Mouse (Mus musculus): ENCODE data around the gene Bclaf1. TPM values are rescaled to one million over a fixed set of nuclear protein-coding genes. Genes with fewer than 3 reads are reported as not detected.

Gene Bclaf1
- total RNA-seq, 2 experiments from 2014 or later: 59.5 to 64.9 TPM

DNA sequence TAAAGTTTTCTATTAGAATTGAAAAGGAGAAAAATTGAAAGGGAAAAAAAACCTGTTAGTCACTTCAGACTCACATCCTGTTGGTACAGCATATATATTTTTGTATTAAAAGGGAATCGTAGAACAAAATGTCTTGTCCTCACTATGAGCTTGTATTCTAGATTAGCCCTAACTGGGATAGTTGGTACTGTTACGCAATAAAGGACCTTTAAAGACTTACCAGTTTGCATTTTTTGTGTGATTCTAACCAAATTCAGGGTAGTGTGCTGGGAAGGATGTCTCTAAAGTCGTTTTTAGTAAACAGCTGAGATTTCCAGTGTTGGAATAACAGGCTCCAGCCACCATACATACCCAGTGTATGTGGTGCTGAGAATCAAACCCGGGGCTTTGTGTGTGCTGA, 1.7 kb downstream of the Bclaf1 start:
- intact Hi-C loops (cut with DNase I): loop anchor here (2.0 to 10.0 kb wide), 5 partner anchors 23 to 981 kb away; partner anchors contain the start of genes Ahi1, Hbs1l, Ifngr1 and Mtfr2
- DNase-seq: no peak

DNA sequence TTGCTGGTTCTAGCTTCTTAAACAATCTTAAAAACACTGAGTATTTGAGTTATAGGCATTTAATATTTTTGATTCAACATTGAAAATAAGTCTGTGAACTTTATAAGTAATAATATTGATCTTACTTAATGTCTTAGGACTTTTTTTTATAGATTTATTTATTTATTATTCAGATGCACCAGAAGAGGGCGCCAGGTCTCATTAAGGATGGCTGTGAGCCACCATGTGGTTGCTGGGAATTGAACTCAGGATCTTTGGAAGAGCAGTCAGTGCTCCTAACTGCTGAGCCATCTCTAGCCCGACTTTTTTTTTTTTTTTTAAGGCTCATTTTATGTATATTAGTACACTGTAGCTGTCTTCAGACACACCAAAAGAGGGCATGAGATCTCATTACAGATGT, 2.5 kb downstream of the Bclaf1 start:
- intact Hi-C loops (cut with DNase I): loop anchor here (5.0 to 10.0 kb wide), 4 partner anchors 33 to 980 kb away; partner anchors contain the start of genes Ahi1, Hbs1l, Ifngr1 and Mtfr2
- no peak for DNase-seq

DNA sequence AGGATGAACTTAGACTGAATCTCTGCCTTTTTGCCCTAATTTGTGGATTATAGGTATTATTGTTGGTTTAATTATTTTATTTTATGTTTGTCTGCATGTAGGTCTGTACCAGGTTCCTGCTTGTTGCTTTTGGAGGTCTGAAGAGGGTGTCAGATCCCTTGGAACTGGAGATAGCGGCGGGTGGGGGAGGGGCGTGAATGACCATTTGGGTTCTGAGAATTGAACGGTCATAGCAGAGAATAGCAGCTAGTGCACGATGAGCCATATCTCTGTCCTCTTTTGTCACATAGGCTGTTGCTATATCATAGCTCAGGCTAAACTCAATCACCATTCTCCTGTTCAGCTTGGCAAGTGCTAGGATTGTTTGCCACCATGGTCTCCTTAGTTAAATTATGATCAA, 5.2 kb downstream of the Bclaf1 start:
- DNase-seq: no peak
- intact Hi-C loops (cut with DNase I): loop anchor here (10.0 kb wide), 1 partner anchor 977 kb away; the partner anchor contains the start of gene Hbs1l

DNA sequence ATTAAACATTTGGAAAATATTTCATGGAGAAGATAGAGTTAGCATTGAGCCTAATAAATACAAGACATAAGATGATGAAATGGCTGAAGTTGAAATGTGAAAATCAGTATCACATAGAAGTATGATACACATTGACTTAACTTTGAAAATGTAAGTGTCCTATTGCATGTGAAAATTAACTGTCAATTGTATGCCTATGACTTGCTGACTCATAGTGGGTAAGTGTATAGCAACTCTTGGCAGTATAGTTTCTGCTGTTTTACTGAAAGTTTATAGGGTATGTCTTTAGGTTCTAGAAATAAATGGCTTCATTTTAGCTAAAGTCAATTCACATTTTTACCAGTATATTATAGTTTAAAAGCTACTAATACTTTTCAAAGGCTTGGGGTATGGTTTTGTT, 14.0 kb downstream of the Bclaf1 start:
- intact Hi-C loops (cut with DNase I): no loop called here
- no peak for DNase-seq

DNA sequence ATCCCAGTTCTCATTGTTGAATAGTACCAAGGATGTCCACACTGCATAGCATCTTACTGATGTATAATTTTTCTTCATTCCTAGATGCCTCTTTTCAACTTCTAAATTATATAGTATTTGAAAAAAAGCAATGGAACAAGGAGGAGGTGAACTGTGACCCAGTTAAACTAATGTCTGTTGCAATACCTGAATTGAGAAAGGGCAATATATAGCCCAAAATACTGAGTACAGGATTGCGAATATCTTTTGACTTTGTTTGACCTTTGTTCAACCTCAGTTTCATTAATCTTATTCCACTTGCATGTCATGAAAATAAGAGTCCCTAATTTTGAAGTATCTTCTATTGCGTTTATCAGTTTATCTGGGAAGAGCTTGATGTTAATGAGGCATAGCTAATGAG, 19.0 kb downstream of the Bclaf1 start:
- no peak for DNase-seq
- intact Hi-C loops (cut with DNase I): no loop called here

DNA sequence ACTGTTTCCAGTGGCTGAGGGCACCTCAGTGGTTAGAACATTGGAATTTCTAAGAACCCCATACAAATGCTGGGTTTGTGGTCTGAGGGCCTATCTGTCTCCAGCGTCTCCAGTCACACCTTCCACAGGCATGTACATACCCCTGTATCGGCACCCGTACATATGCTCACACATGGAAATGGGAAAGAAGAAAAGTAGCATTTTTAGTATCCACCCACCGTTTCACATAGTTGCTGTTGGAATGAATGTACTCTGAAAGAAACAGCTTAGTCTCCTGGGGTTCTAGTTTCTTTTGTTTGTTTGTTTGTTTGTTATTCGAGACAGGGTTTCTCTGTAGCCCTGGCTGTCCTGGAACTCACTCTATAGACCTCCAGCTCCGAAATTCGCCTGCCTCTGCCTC, 25.6 kb downstream of the Bclaf1 start:
- intact Hi-C loops (cut with DNase I): loop anchor here (2.0 kb wide), 1 partner anchor 13 kb away; no protein-coding TSS in a partner anchor
- DNase-seq: no peak

DNA sequence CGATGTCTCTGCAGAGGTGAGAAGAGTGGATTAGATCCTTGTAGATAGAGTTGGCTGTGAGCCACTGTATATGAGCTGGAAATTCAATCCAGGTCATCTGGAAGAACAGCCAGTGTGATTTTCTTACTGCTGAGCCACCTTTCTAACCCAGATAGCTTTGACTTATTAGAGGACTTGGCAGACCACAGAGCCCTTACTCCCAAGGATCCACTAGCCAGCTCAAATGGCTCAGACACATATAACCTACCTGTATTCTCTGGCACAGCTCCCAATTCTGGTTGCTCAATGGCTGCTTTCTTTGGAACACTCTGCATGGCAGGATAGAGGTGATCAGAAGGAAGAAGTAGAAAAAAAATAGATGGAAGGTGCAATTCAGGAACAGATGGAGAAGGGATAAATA, 33.5 kb downstream of the Bclaf1 start:
- no peak for DNase-seq
- intact Hi-C loops (cut with DNase I): loop anchor here (5.0 kb wide), 1 partner anchor 33 kb away; the partner anchor contains the start of gene Bclaf1

DNA sequence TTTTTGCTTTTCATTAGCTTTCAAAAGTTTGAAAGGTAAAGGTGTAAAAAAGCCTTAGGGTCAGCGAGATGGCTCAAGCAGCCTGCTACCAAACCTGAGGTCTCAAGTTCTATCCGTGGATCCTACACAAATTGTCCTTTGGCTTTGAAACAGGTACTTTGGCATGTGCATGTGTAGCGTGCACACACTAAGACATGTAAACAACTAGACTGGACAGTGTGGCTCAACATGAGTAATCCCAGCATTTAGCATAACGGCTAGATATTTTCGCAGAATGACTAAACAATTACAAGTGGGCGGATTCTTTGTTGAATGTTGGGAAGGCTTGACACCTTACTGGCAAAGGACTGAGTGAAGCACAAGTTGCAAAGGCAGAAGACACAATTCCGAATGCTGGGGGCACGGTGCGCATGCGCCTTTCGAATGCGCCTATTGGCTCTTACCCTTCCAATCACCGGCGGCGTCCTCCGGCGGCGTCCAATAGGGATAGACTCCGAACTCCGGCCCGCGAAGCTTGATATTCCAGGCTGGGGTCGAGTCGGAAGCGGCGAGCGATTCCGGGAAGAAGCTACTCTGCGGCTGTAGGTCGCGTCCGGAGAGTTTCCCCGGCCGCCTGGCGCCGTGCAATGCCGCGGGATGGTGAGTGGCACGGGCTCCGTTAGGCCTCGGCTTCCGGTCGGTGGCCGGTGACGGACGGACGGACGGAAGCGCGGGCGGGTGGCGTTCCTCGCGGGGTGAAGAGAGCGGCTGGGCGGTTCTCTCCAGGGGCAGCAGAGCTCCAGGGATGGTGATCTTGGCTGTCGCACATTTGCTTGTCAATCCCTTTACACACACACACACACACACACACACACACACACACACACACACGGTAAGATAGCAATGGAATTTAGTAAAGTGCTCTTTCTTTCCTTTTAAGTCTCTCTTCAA, 35.3 kb downstream of the Bclaf1 start, which contains the start of gene Mtfr2:
TSS of gene Mtfr2 (plus strand) at position 486 of the 930 bp plus-strand sequence.
- intact Hi-C loops (cut with DNase I): loop anchor here (5.0 kb wide), 1 partner anchor 35 kb away; the partner anchor contains the start of gene Bclaf1
- DNase-seq: peak; percentile 90 to 92

DNA sequence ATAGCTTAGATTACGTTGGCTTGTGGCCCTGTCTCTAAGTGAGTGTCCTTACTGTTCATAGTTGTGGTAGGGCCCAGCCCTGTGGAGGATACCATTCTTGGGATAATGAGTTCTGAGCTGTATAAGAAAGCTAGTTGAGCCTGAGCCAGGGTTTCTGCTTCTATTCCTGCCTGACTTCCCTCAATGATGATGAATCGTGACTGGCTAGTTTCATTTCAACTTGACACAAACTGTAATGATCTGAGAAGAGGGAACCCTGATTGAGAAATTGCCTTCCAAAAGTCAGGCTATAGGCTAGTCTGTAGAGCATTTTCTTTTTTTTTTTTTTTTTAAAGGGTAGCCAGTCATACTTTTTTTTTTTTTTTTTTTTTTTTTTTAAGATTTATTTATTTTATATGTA, 36.6 kb downstream of the Bclaf1 start:
- no peak for DNase-seq
- intact Hi-C loops (cut with DNase I): loop anchor here (5.0 kb wide), 1 partner anchor 37 kb away; the partner anchor contains the start of gene Bclaf1

DNA sequence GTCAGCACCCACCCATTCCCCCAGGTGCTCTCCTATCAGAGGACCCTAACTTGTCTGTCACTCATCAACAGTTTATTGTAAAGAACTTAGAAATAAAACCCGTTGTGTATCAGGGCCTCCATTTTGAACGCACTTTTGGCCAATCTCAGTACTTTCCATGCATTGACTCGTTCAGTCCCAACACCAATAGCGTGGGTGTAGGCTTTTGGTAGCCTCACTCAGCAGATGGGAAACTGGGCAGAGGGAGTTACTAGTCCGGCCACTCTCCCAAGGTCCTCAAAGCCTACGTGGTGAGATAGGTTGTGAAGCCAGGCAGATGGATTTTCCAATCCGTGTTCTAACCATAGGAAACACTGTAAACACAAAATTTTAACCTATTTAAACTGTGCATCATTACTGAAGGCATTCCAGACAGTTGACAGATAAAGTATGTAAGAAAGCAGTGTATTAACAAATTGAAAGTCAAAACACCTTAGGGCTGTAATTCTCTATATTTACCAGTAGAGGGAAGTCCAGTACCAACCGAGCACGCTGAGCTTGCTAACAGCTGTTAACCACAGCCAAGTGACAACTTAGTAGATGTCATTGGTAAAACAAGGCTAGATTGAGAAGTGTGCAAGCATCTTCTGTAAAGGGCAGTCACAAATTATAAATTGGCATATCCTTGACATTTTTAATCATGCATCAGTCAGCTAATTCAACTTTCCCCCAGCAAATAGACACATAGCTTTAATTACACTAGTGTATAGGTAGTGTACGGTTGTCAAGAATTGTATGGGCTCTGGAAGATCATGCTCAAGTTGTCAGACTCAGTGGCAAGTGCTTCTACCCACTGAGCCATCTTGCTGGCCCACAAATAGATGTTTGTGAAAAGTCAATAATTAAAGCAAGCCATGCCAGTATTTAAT, 49.5 kb downstream of the Bclaf1 start:
- no peak for DNase-seq
- intact Hi-C loops (cut with DNase I): loop anchor here (2.0 to 5.0 kb wide), 4 partner anchors 69 to 605 kb away; no protein-coding TSS in a partner anchor

DNA sequence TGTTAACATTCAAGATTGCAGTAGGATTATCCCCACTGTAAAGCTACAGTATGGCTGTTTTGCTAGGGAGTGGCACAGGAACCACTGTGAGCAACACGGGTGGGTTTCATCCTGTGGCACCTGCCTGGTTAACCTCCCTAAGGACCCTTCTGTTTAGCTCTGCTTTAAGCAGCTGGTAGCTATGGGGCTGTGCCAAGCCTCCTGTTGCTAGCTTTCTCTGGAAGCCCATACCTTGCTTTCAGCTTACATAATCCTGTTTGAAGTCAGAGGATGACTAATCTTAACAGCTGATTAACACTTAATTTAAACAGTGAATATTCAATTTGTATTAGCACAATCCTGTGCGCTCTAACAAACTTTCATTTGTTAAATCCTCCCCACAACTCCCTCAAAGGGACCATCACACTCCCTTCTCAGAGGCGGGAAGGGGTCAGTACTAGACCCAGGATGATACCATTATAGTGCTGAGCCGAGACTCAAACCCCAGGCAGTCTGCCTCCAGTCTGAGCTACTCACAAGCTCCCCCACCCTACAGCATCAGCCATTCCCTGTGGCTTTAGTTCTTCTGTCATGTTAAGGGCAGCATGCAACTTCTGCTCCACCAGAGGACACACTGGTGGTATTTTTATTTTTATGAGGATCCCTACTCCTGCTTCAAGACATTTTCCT, 50.3 kb downstream of the Bclaf1 start:
- no peak for DNase-seq
- intact Hi-C loops (cut with DNase I): loop anchor here (2.0 to 5.0 kb wide), 3 partner anchors 70 to 604 kb away; no protein-coding TSS in a partner anchor

DNA sequence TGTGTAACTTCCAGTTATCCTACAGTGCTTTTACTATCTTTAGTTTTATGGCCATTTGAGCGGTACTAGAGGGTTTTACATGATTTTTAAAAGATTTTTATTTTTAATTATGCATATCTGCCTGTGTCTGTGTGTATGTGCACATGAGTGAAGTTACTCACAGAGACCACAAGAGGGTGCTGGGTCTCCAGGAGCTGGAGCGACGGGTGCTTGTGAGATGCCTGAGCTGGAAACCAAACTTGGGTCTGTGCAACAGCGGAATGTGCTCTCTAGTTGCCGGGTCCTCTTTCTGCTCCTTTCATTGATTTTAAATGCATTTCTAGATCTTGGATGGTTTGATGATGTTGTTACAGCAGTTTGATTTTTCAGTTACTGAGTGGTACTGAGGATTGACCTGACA, 59.8 kb downstream of the Bclaf1 start:
- intact Hi-C loops (cut with DNase I): no loop called here
- DNase-seq: no peak

DNA sequence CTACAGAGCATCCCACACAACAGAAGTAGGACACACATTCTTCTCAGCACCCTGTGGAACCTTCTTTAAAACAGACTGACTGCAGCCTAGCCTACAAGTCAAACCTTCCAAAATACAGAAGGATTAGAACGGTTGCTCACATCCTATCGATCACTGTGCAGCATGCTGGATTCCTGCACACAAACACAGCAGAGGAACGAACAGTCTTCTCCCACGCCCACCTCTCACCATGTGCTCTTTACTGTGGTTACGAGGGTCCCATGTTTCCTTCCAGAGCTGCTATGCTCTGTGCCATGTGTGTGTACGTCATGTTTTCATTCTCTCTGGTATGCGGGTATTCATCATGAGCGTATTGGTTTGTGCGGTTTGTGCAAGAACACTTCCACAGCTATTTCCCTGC, 65.4 kb downstream of the Bclaf1 start:
- intact Hi-C loops (cut with DNase I): no loop called here
- DNase-seq: no peak

DNA sequence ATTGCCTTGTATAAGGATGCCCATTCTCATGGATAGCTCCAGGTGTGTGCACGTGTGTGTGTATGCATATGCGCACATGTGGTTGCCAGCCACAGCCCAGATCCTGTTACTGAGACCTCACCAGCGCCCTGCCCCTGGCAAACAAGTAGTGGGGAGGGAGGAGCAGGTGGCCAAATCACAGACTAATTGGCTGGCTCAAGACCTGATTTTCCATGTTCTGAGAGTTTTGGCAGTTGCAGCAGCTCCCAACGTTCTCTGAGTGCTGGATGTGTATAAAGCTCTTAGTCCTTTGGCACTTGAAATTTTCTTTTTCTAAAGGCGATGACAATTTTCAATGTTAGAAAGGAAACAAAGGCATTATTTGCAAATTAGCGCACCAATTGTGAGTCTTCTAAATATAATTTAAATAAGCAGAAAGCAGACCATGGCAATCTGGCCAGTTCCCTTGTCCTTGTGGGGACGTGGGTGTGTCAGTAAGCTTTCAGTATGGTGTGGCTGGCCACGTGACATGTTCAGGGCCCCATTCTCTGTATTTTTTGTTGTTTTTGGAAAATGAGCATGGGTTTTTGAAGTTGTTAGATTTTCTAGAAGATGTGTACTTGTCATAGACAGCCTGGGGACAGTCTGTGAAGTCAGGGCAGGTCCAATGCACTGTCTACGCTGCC, 66.9 kb downstream of the Bclaf1 start:
- intact Hi-C loops (cut with DNase I): no loop called here
- DNase-seq: peak; percentile 41 to 50

DNA sequence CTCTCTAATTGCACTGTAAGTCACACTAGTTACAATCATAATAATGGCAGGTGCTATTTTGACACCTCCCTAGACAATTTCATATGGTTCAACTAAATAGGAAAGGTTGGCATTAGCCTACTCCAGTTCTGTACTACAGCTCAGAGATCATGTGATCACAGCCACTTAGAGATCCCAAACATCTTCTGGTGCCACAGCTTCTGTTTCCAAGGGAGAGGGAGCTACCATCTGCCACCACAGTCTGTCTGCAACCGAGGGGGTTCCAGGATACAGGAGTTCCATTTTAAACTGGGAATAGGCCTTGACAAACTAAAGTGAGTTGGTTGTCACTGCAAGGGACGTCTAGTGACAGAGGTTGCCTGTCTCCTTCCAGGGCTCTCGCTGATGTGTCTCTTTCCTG, 68.5 kb downstream of the Bclaf1 start:
- intact Hi-C loops (cut with DNase I): no loop called here
- DNase-seq: no peak

DNA sequence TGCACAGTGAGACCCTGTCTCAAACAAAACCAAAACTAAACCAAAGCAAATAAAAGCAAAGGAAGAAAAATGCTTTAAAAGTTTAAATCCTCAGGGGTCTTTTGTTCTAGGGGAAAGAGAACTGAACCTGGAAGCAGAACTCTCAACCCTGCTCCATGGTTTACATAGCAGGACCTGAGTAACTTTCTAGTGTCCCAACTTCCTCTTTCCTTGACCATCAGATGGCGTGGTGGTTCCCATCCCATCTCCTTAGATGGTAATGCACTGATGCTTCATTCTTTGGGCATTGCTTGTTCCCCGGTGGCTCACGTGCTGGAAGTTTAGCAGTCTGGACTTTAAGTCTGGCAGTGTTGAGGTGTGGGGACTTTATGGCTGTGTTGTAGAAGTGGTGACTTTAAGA, 69.1 kb downstream of the Bclaf1 start:
- intact Hi-C loops (cut with DNase I): no loop called here
- DNase-seq: no peak

DNA sequence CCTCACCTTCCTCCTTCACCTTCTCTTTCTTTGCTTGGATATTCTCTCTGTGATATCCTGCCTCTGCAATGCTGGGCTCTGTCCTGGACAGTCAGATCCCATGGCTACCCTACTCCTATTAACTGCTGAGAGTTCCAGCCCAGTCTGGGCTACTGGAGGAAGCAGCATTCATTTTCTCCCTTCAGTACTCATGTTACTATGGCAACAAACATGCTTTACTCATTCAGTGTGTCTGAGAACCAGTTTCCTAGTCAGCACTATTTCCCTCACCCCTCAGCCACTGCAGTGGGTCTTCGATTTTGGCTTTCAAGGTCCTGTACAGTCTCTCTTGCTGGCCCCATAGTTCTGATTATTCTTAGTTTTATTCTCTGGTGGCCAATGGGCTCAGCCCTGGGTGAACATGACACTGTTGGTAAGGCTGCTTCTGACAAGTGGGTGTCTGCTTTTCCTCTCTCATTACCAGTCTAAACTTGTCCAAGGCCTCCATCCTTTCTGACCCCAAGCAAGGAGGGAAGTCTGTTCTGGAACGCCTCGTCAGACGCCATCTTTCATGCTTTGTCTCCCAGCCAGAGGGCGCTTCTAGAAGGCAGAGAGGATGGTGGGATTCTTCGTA, 70.6 kb downstream of the Bclaf1 start:
- intact Hi-C loops (cut with DNase I): no loop called here

DNA sequence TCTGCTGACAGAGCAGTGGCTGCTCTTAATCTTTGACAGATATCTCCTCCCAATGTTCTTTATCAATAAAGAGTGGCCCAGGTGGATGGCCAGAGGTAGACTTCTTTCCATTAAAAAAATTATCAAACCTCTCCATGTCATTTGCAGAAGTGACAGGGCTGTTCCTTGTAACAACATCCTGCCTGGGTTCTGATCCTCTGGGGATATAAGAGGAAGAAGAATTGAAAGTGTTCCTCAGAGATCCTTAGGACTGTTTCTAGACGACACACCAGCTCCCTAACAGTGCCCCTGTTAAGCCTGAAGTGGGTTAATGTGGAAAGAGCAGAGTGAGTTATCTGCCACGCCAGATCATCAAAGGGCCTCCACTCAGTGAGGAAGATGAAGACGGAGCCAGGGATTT, 78.3 kb downstream of the Bclaf1 start:
- DNase-seq: no peak
- intact Hi-C loops (cut with DNase I): no loop called here

More for the DNA sequence above, 70.6 kb downstream of the Bclaf1 start:
- no peak for DNase-seq
